Mouse (Mus musculus): Measurements from ENCODE around the gene Irf5. TPM values are rescaled to one million over a fixed set of nuclear protein-coding genes. Genes with fewer than 3 reads are reported as not detected.

Gene Irf5
- polyA plus RNA-seq, 1 experiment from 2014 or later = 1.6 TPM

DNA sequence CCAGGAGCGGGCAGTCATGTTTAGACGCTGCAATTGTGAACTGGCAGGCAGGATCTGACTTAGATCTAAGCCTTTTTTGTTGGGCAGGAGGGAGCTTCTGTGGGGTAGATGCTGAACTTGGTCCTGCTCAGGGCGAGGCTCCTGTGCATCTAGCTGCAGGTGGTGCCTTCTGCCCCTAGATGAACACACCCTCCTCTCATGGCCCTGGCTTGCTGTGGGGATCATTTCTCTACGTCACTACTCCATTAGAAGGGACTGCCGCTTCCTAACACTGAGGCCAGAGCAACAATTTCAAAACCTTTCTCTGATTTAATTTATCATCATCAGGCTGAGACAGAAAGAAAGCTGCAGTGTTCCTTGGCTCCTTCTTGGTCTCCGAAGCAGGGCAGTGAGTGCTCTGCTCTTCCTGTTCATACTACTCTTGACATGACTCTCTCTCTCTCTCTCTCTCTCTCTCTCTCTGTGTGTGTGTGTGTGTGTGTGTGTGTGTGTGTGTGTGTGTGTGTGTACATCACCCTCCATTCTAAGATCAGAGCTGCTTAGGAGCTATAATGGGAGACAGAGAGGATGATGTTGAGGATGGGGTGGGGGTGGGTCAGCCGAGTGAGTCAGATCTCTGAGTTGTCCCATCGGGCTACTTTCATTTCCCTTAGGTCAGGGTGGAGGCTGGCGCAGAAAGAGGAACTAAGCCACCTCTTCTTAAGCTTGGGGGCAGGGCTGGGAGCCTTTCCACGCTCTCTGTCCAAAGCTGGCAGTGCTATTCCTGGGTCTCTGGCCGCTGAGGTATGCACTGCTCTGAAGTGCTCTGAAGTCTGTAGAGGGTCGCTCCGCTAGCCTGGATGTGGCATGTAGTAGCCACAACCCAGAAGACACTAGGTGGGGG lies 2.4 kb downstream of the Irf5 start:
- H3K27ac ChIP-seq (replicated peaks; ENCODE audit: low read depth, low read length) = no peak overlapping the region
- no peak overlapping the region for H3K4me2 ChIP-seq (ENCODE audit: low read depth, low read length)
- H3K36me3 ChIP-seq (replicated peaks; ENCODE audit: control insufficient read depth, insufficient read depth, low read depth, low read length) = no peaks in the 10 kb centered on the region
- no peak overlapping the region for H3K9ac ChIP-seq (replicated peaks; ENCODE audit: low read length)
- ATAC-seq (replicated peaks; ENCODE audit: insufficient number of reproducible peaks, low FRiP score, low TSS enrichment, low read depth) = no peak
- H3K9me3 ChIP-seq (replicated peaks; ENCODE audit: control insufficient read depth, low read length) = no peaks in the 10 kb centered on the region
- H3K4me3 ChIP-seq (ENCODE audit: low read depth, low read length) = no peak overlapping the region
- no peak for DNase-seq (ENCODE audit: low spot score)
- H3K4me1 ChIP-seq (ENCODE audit: control insufficient read depth, insufficient read depth, low read length) = peaks cover 9% of the 10 kb centered on the region; the same call in 1 of the 2 replicates
- WGBS = 28% methylated on average over 13 of the region's 13 CpGs
- H3K27me3 ChIP-seq (ENCODE audit: control insufficient read depth, insufficient read depth, low read length) = peaks cover 34% of the 10 kb centered on the region

DNA sequence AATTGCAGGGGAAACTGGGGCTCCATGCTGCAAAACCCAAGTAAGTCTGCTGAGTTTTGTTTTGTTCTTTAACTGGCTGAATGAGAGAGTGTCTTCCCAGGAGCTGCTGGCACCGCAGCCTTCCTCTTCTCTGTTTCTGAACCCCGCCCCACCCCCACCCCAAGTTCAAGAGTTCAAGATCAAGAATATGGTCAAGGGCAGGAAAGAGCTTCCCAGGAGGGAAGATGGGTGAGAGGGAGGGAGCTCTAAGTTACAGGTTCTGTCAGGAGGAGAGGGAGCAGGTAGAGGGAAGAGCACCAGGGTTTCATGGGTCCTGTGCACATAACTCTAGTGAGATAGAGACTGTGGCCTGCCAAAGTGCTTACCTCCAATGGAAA lies 3.0 kb downstream of the Irf5 start:
- Histone ChIP-seq H3K27me3 (ENCODE audit: control insufficient read depth, insufficient read depth, low read length) (peaks cover 34% of the 10 kb centered on the region), H3K4me3 (ENCODE audit: low read depth, low read length) (no peak overlapping the region), H3K9ac (replicated peaks; ENCODE audit: low read length) (no peak overlapping the region), H3K27ac (replicated peaks; ENCODE audit: low read depth, low read length) (no peak overlapping the region), H3K36me3 (replicated peaks; ENCODE audit: control insufficient read depth, insufficient read depth, low read depth, low read length) (no peaks in the 10 kb centered on the region), H3K4me1 (ENCODE audit: control insufficient read depth, insufficient read depth, low read length) (peaks cover 9% of the 10 kb centered on the region; the same call in 1 of the 2 replicates), H3K9me3 (replicated peaks; ENCODE audit: control insufficient read depth, low read length) (no peaks in the 10 kb centered on the region), H3K4me2 (ENCODE audit: low read depth, low read length) (no peak overlapping the region)
- ATAC-seq (replicated peaks; ENCODE audit: insufficient number of reproducible peaks, low FRiP score, low TSS enrichment, low read depth) (no peak), DNase-seq (ENCODE audit: low spot score) (no peak)
- 48% methylated on average over 2 of the region's 2 CpGs for WGBS

GRCm38 (mm10) chr6:29530050-29530449 lies 3.6 kb downstream of the Irf5 start:
- peaks cover 34% of the 10 kb centered on the region for H3K27me3 ChIP-seq (ENCODE audit: control insufficient read depth, insufficient read depth, low read length)
- H3K4me3 ChIP-seq (ENCODE audit: low read depth, low read length) = no peak overlapping the region
- H3K4me1 ChIP-seq (ENCODE audit: control insufficient read depth, insufficient read depth, low read length) = peaks cover 9% of the 10 kb centered on the region; the same call in 1 of the 2 replicates
- ATAC-seq (replicated peaks; ENCODE audit: insufficient number of reproducible peaks, low FRiP score, low TSS enrichment, low read depth) = no peak
- no peaks in the 10 kb centered on the region for H3K9me3 ChIP-seq (replicated peaks; ENCODE audit: control insufficient read depth, low read length)
- no peak overlapping the region for H3K4me2 ChIP-seq (ENCODE audit: low read depth, low read length)
- H3K9ac ChIP-seq (replicated peaks; ENCODE audit: low read length) = no peak overlapping the region
- H3K27ac ChIP-seq (replicated peaks; ENCODE audit: low read depth, low read length) = no peak overlapping the region
- no peaks in the 10 kb centered on the region for H3K36me3 ChIP-seq (replicated peaks; ENCODE audit: control insufficient read depth, insufficient read depth, low read depth, low read length)
- 51% methylated on average over 4 of the region's 4 CpGs for WGBS
- no peak for DNase-seq (ENCODE audit: low spot score)

DNA sequence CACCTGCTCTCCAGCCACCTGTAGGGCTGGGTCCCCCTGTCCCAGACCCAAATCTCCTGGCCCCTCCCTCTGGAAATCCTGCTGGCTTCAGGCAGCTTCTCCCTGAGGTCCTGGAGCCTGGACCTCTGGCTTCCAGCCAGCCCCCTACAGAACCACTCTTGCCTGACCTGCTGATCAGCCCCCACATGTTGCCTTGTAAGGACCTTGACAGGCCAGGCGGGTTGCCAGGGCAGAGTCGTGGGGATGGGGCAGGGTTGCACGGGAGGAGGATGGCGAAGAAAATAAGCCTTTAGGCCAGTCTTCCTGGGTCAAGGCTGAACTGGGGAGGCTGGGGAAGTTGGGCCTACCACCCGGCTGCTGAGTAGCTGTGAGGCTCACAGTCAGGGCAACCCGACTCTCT lies 8.9 kb downstream of the Irf5 start:
- ATAC-seq (replicated peaks; ENCODE audit: insufficient number of reproducible peaks, low FRiP score, low TSS enrichment, low read depth) (no peak), DNase-seq (ENCODE audit: low spot score) (no peak)
- WGBS = 72% methylated on average over 6 of the region's 6 CpGs

DNA sequence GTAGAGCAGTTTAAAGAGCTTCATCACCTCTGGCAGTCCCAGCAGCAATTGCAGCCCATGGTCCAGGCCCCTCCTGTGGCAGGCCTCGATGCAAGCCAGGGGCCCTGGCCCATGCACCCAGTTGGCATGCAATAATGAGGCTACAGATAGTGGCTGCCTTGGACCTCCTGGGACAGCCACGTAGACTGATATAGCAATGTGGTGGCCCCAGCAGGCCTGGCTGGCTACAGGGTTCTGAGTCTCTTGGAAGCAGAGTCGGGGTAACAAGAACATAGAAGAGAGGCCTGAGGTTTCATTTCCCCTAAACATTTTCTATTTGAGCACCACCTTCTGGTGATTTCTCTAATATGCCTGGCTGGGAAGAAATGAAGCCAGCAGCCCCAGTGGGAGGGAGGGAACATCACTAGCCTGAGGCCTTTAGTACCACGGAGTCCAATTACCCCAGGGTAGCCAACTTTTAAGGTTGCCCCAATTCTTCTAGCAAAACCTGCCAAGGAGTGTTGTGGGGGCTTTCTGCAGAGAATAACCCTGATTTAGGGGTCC lies 10.3 kb downstream of the Irf5 start:
- no peak for ATAC-seq (replicated peaks; ENCODE audit: insufficient number of reproducible peaks, low FRiP score, low TSS enrichment, low read depth)

More for the DNA sequence above, 8.9 kb downstream of the Irf5 start:
- no peaks in the 10 kb centered on the region; the same call in 1 of the 2 replicates for H3K27me3 ChIP-seq (ENCODE audit: control insufficient read depth, insufficient read depth, low read length)
- H3K4me2 ChIP-seq (ENCODE audit: low read depth, low read length) = no peak overlapping the region
- no peaks in the 10 kb centered on the region for H3K9me3 ChIP-seq (replicated peaks; ENCODE audit: control insufficient read depth, low read length)
- H3K36me3 ChIP-seq (replicated peaks; ENCODE audit: control insufficient read depth, insufficient read depth, low read depth, low read length) = no peaks in the 10 kb centered on the region; the same call in 1 of the 2 replicates
- H3K9ac ChIP-seq (replicated peaks; ENCODE audit: low read length) = no peak overlapping the region
- no peaks in the 10 kb centered on the region for H3K4me1 ChIP-seq (ENCODE audit: control insufficient read depth, insufficient read depth, low read length)
- H3K4me3 ChIP-seq (ENCODE audit: low read depth, low read length) = no peak overlapping the region
- H3K27ac ChIP-seq (replicated peaks; ENCODE audit: low read depth, low read length) = no peak overlapping the region

GRCm38 (mm10) chr6:29537221-29537620 lies 10.8 kb downstream of the Irf5 start:
- Histone ChIP-seq H3K9me3 (replicated peaks; ENCODE audit: control insufficient read depth, low read length) (no peaks in the 10 kb centered on the region), H3K4me3 (ENCODE audit: low read depth, low read length) (no peak overlapping the region), H3K4me2 (ENCODE audit: low read depth, low read length) (no peak overlapping the region), H3K9ac (replicated peaks; ENCODE audit: low read length) (no peak overlapping the region), H3K27me3 (ENCODE audit: control insufficient read depth, insufficient read depth, low read length) (no peaks in the 10 kb centered on the region), H3K36me3 (replicated peaks; ENCODE audit: control insufficient read depth, insufficient read depth, low read depth, low read length) (no peaks in the 10 kb centered on the region; the same call in 1 of the 2 replicates), H3K27ac (replicated peaks; ENCODE audit: low read depth, low read length) (no peak overlapping the region), H3K4me1 (ENCODE audit: control insufficient read depth, insufficient read depth, low read length) (no peaks in the 10 kb centered on the region)
- WGBS = 86% methylated on average over 3 of the region's 3 CpGs
- DNase-seq (ENCODE audit: low spot score) (no peak), ATAC-seq (replicated peaks; ENCODE audit: insufficient number of reproducible peaks, low FRiP score, low TSS enrichment, low read depth) (no peak)

More for the DNA sequence above, 10.3 kb downstream of the Irf5 start:
- H3K27me3 ChIP-seq (ENCODE audit: control insufficient read depth, insufficient read depth, low read length) = no peaks in the 10 kb centered on the region
- H3K4me3 ChIP-seq (ENCODE audit: low read depth, low read length) = no peak overlapping the region
- WGBS = 76% methylated on average over 4 of the region's 4 CpGs
- H3K9me3 ChIP-seq (replicated peaks; ENCODE audit: control insufficient read depth, low read length) = no peaks in the 10 kb centered on the region
- no peaks in the 10 kb centered on the region; the same call in 1 of the 2 replicates for H3K36me3 ChIP-seq (replicated peaks; ENCODE audit: control insufficient read depth, insufficient read depth, low read depth, low read length)
- no peak overlapping the region for H3K27ac ChIP-seq (replicated peaks; ENCODE audit: low read depth, low read length)
- peak; percentile 24 for DNase-seq (ENCODE audit: low spot score)
- H3K4me1 ChIP-seq (ENCODE audit: control insufficient read depth, insufficient read depth, low read length) = no peaks in the 10 kb centered on the region
- no peak overlapping the region for H3K9ac ChIP-seq (replicated peaks; ENCODE audit: low read length)
- H3K4me2 ChIP-seq (ENCODE audit: low read depth, low read length) = no peak overlapping the region

GRCm38 (mm10) chr6:29539502-29539901 lies 13.1 kb downstream of the Irf5 start:
- no peak overlapping the region for H3K4me3 ChIP-seq (ENCODE audit: low read depth, low read length)
- no peaks in the 10 kb centered on the region for H3K9me3 ChIP-seq (replicated peaks; ENCODE audit: control insufficient read depth, low read length)
- DNase-seq (ENCODE audit: low spot score) = no peak
- no peak overlapping the region for H3K9ac ChIP-seq (replicated peaks; ENCODE audit: low read length)
- ATAC-seq (replicated peaks; ENCODE audit: insufficient number of reproducible peaks, low FRiP score, low TSS enrichment, low read depth) = no peak
- H3K4me2 ChIP-seq (ENCODE audit: low read depth, low read length) = no peak overlapping the region
- no peaks in the 10 kb centered on the region; the same call in 1 of the 2 replicates for H3K36me3 ChIP-seq (replicated peaks; ENCODE audit: control insufficient read depth, insufficient read depth, low read depth, low read length)
- H3K4me1 ChIP-seq (ENCODE audit: control insufficient read depth, insufficient read depth, low read length) = no peaks in the 10 kb centered on the region
- no peak overlapping the region for H3K27ac ChIP-seq (replicated peaks; ENCODE audit: low read depth, low read length)
- 91% methylated on average over 8 of the region's 8 CpGs for WGBS
- H3K27me3 ChIP-seq (ENCODE audit: control insufficient read depth, insufficient read depth, low read length) = no peaks in the 10 kb centered on the region

DNA sequence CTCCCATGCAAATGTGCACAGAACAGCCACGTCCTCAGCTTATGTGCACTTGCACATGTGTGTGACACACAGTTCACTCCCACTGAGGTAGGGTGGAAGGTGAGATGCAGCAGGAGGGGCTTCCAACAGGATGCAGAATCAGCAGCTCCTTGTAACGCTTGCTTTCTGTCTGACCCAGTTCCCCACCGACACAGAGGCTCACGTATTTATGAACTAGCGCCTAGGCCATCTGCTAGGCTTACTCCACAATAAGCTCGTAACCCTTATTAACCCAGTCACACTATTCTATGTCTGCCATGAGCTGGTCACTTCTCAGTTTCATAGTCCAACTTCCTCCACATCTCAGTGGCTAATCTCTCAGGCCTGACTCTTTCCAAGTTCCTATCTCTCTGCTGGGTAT lies 13.8 kb downstream of the Irf5 start:
- Histone ChIP-seq H3K4me1 (ENCODE audit: control insufficient read depth, insufficient read depth, low read length) (no peaks in the 10 kb centered on the region), H3K36me3 (replicated peaks; ENCODE audit: control insufficient read depth, insufficient read depth, low read depth, low read length) (no peaks in the 10 kb centered on the region; the same call in none of the 2 replicates), H3K27me3 (ENCODE audit: control insufficient read depth, insufficient read depth, low read length) (no peaks in the 10 kb centered on the region), H3K9me3 (replicated peaks; ENCODE audit: control insufficient read depth, low read length) (no peaks in the 10 kb centered on the region), H3K4me2 (ENCODE audit: low read depth, low read length) (no peak overlapping the region), H3K27ac (replicated peaks; ENCODE audit: low read depth, low read length) (no peak overlapping the region), H3K9ac (replicated peaks; ENCODE audit: low read length) (no peak overlapping the region), H3K4me3 (ENCODE audit: low read depth, low read length) (no peak overlapping the region)
- no peak for ATAC-seq (replicated peaks; ENCODE audit: insufficient number of reproducible peaks, low FRiP score, low TSS enrichment, low read depth)
- 88% methylated on average over 6 of the region's 6 CpGs for WGBS
- DNase-seq (ENCODE audit: low spot score) = no peak
